Mouse (Mus musculus): ENCODE results near the gene Gm20388. TPM values are rescaled to one million over a fixed set of nuclear protein-coding genes. Genes with fewer than 3 reads are reported as not detected.

Gm20388 gene
- total RNA-seq, 2 experiments from 2014 or later: 1.9 to 2.0 TPM

- no peak for DNase-seq
These were observed 833.8 kb downstream of the Gm20388 start for GRCm38 (mm10) chr8:120744448-120744847.

GRCm38 (mm10) chr8:120745226-120745625, 834.6 kb downstream of the Gm20388 start:
- DNase-seq: no peak

GRCm38 (mm10) chr8:120746007-120746701, 835.5 kb downstream of the Gm20388 start:
- no peak for DNase-seq

GRCm38 (mm10) chr8:120747286-120747685, 836.6 kb downstream of the Gm20388 start:
- DNase-seq: no peak

GRCm38 (mm10) chr8:120750616-120751015, 840.0 kb downstream of the Gm20388 start:
- peak; percentile 69 for DNase-seq

GRCm38 (mm10) chr8:120751226-120752081, 840.8 kb downstream of the Gm20388 start:
- DNase-seq: no peak

- DNase-seq: peak; percentile 83
These were observed 841.4 kb downstream of the Gm20388 start for GRCm38 (mm10) chr8:120752082-120752452.

GRCm38 (mm10) chr8:120753476-120753875, 842.8 kb downstream of the Gm20388 start:
- no peak for DNase-seq

GRCm38 (mm10) chr8:120755306-120756297, 845.0 kb downstream of the Gm20388 start:
- no peak for DNase-seq

GRCm38 (mm10) chr8:120758005-120758404, 847.4 kb downstream of the Gm20388 start:
- DNase-seq: no peak

GRCm38 (mm10) chr8:120759847-120760246, 849.2 kb downstream of the Gm20388 start:
- no peak for DNase-seq

GRCm38 (mm10) chr8:120760341-120761215, 849.9 kb downstream of the Gm20388 start:
- no peak for DNase-seq

GRCm38 (mm10) chr8:120763267-120763666, 852.6 kb downstream of the Gm20388 start:
- DNase-seq: no peak

- DNase-seq: no peak
These were observed 854.0 kb downstream of the Gm20388 start for GRCm38 (mm10) chr8:120764638-120765037.

- no peak for DNase-seq
These were observed 856.0 kb downstream of the Gm20388 start for GRCm38 (mm10) chr8:120766622-120767021.

- DNase-seq: no peak
These were observed 858.0 kb downstream of the Gm20388 start for GRCm38 (mm10) chr8:120768454-120769218.

- DNase-seq: no peak
These were observed 866.5 kb downstream of the Gm20388 start for GRCm38 (mm10) chr8:120777184-120777583.

GRCm38 (mm10) chr8:120777732-120778131, 867.1 kb downstream of the Gm20388 start:
- no peak for DNase-seq

- DNase-seq: no peak
These were observed 868.5 kb downstream of the Gm20388 start for GRCm38 (mm10) chr8:120779106-120779505.

GRCm38 (mm10) chr8:120783781-120784180, 873.1 kb downstream of the Gm20388 start:
- no peak for DNase-seq
